Comparison of ENCODE assay signal across 22 mouse cellular contexts in the genomic region with DNA sequence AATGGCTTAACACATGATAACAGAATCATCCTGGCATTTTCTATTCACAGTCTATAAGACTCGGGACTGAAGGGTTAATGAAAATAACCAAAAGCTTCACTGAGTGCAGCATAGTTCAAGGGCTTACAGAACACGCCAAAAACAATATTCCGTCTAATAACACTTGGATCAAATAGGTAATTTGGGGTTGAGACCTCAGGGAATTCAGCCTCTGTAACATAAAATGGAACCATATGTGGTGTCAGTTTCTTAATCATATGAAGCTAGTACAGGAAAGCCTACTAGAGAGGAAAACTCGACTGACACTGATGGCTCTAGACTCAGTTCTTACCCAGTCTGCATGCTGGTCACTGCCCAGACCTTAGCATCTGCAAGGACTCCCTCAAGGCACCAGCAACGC.
DNase-seq lines count a peak whose midpoint lies in the region; ATAC-seq and TF ChIP-seq lines count a peak whose summit lies in the region.
"Had no signal": no experiment of that assay in that cellular context is flagged by ENCODE, and none has a peak within 500 bp of the region (broad histone marks: within the 10 kb centered on the region; RNA-seq: fewer than 3 reads in every experiment).

No protein-coding gene starts in this region.

- 30% methylated on average over 5 of the region's 5 CpGs for WGBS in embryonic facial prominence, embryonic 15.5 days
- 25% methylated on average over 5 of the region's 5 CpGs for WGBS in limb, embryonic 14.5 days
- WGBS in midbrain, embryonic 11.5 days, result 68% methylated on average over 5 of the region's 5 CpGs
- WGBS in heart, embryonic 10.5 days, result 83% methylated on average over 5 of the region's 5 CpGs
- 63% methylated on average over 5 of the region's 5 CpGs for WGBS in midbrain, embryonic 16.5 days

- peaks cover 35% of the 10 kb centered on the region for H3K4me1 ChIP-seq in embryonic facial prominence, embryonic 15.5 days
- peaks cover 49% of the 10 kb centered on the region for H3K4me1 ChIP-seq in limb, embryonic 14.5 days (ENCODE audit: control insufficient read depth, insufficient read depth, low read length)
- H3K4me1 ChIP-seq in midbrain, embryonic 11.5 days (ENCODE audit: control insufficient read depth, insufficient read depth, low read length), result no peaks in the 10 kb centered on the region
- H3K4me1 ChIP-seq in heart, embryonic 10.5 days, result no peaks in the 10 kb centered on the region
- no peaks in the 10 kb centered on the region for H3K4me1 ChIP-seq in midbrain, embryonic 16.5 days (ENCODE audit: control insufficient read depth, insufficient read depth, low read length)
- H3K4me1 ChIP-seq: hindbrain, embryonic 15.5 days; intestine, embryonic 15.5 days; stomach, embryonic 15.5 days had no signal

- H3K9ac ChIP-seq in embryonic facial prominence, embryonic 15.5 days, result no peak overlapping the region
- H3K9ac ChIP-seq in limb, embryonic 14.5 days (ENCODE audit: low read depth, low read length, severe bottlenecking), result no peak overlapping the region
- no peak overlapping the region for H3K9ac ChIP-seq in midbrain, embryonic 11.5 days (ENCODE audit: low read length)
- no peak overlapping the region for H3K9ac ChIP-seq in midbrain, embryonic 16.5 days (ENCODE audit: low read depth, low read length)
- H3K9ac ChIP-seq: hindbrain, embryonic 15.5 days; intestine, embryonic 15.5 days; kidney, embryonic 15.5 days; midbrain, embryonic 12.5 days; stomach, embryonic 15.5 days had no signal

- DNase-seq in NIH3T3 (ENCODE audit: low read depth), result peak; percentile 64
- peak; percentile 55 for DNase-seq in embryo, embryonic 10.5 days (ENCODE audit: low spot score)
- DNase-seq in limb, embryonic 14.5 days (ENCODE audit: low spot score), result peak; percentile 91
- DNase-seq in midbrain, embryonic 11.5 days (ENCODE audit: low spot score, missing footprints), result no peak
- no peak for DNase-seq in heart, embryonic 10.5 days (ENCODE audit: low spot score)
- DNase-seq: adrenal gland, postnatal 14 days; cerebellum, adult 11 months; cerebellum, postnatal 10 days; heart, postnatal 14 days; liver; thymus, adult 2 months had no signal

- H3K27me3 ChIP-seq in embryonic facial prominence, embryonic 15.5 days, result no peaks in the 10 kb centered on the region
- no peaks in the 10 kb centered on the region for H3K27me3 ChIP-seq in limb, embryonic 14.5 days (ENCODE audit: control insufficient read depth, insufficient read depth, low read length)
- no peaks in the 10 kb centered on the region for H3K27me3 ChIP-seq in midbrain, embryonic 11.5 days (ENCODE audit: control insufficient read depth, insufficient read depth, low read length)
- no peaks in the 10 kb centered on the region for H3K27me3 ChIP-seq in heart, embryonic 10.5 days (ENCODE audit: insufficient read depth, poor library complexity, severe bottlenecking)
- H3K27me3 ChIP-seq in midbrain, embryonic 16.5 days (ENCODE audit: control insufficient read depth, insufficient read depth, low read depth, low read length), result no peaks in the 10 kb centered on the region
- H3K27me3 ChIP-seq: hindbrain, embryonic 15.5 days; intestine, embryonic 15.5 days; kidney, embryonic 15.5 days; midbrain, embryonic 12.5 days; stomach, embryonic 15.5 days had no signal

- H3K4me3 ChIP-seq in embryonic facial prominence, embryonic 15.5 days (replicated peaks), result no peak overlapping the region
- no peak overlapping the region for H3K4me3 ChIP-seq in limb, embryonic 14.5 days (replicated peaks; ENCODE audit: low read length)
- no peak overlapping the region for H3K4me3 ChIP-seq in midbrain, embryonic 11.5 days (ENCODE audit: low read depth, low read length)
- no peak overlapping the region for H3K4me3 ChIP-seq in heart, embryonic 10.5 days
- H3K4me3 ChIP-seq in midbrain, embryonic 16.5 days (ENCODE audit: low read depth, low read length), result no peak overlapping the region
- H3K4me3 ChIP-seq: hindbrain, embryonic 15.5 days; intestine, embryonic 15.5 days; kidney, embryonic 15.5 days; midbrain, embryonic 12.5 days; stomach, embryonic 15.5 days had no signal

- H3K4me2 ChIP-seq in embryonic facial prominence, embryonic 15.5 days (replicated peaks), result no peak overlapping the region
- H3K4me2 ChIP-seq in limb, embryonic 14.5 days (replicated peaks; ENCODE audit: low read depth, low read length, severe bottlenecking), result peak overlapping the region; percentile 28; the same call in 1 of the 2 replicates
- H3K4me2 ChIP-seq in midbrain, embryonic 11.5 days, result no peak overlapping the region
- H3K4me2 ChIP-seq in midbrain, embryonic 16.5 days (ENCODE audit: low read length), result no peak overlapping the region
- H3K4me2 ChIP-seq: heart, embryonic 11.5 days; hindbrain, embryonic 15.5 days; intestine, embryonic 15.5 days; kidney, embryonic 15.5 days; midbrain, embryonic 12.5 days; stomach, embryonic 15.5 days had no signal

- H3K9me3 ChIP-seq in embryonic facial prominence, embryonic 15.5 days (replicated peaks), result no peaks in the 10 kb centered on the region
- no peaks in the 10 kb centered on the region for H3K9me3 ChIP-seq in limb, embryonic 14.5 days (ENCODE audit: control insufficient read depth, low read length)
- no peaks in the 10 kb centered on the region for H3K9me3 ChIP-seq in midbrain, embryonic 11.5 days (ENCODE audit: control insufficient read depth, low read length)
- H3K9me3 ChIP-seq in heart, embryonic 10.5 days, result no peaks in the 10 kb centered on the region
- no peaks in the 10 kb centered on the region for H3K9me3 ChIP-seq in midbrain, embryonic 16.5 days (replicated peaks; ENCODE audit: control insufficient read depth, low read length, poor library complexity, severe bottlenecking)
- H3K9me3 ChIP-seq: hindbrain, embryonic 15.5 days; intestine, embryonic 15.5 days; kidney, embryonic 15.5 days; midbrain, embryonic 12.5 days; stomach, embryonic 15.5 days had no signal

- no peaks in the 10 kb centered on the region for H3K36me3 ChIP-seq in embryonic facial prominence, embryonic 15.5 days
- H3K36me3 ChIP-seq in limb, embryonic 14.5 days (ENCODE audit: control insufficient read depth, insufficient read depth, low read length), result 0 out of 2 replicates have a peak, but pooled peaks cover 3% of the 10 kb centered on the region
- no peaks in the 10 kb centered on the region for H3K36me3 ChIP-seq in midbrain, embryonic 11.5 days (ENCODE audit: control insufficient read depth, insufficient read depth, low read length)
- no peaks in the 10 kb centered on the region for H3K36me3 ChIP-seq in heart, embryonic 10.5 days
- no peaks in the 10 kb centered on the region for H3K36me3 ChIP-seq in midbrain, embryonic 16.5 days (ENCODE audit: control insufficient read depth, insufficient read depth, low read length)
- H3K36me3 ChIP-seq: hindbrain, embryonic 15.5 days; intestine, embryonic 15.5 days; kidney, embryonic 15.5 days; midbrain, embryonic 12.5 days; stomach, embryonic 15.5 days had no signal

- TF ChIP-seq POLR2A in limb, embryonic 14.5 days (IDR thresholded peaks at IDR 0.05; ENCODE audit: borderline replicate concordance, extremely low read depth, insufficient read depth, insufficient read length), result no peak

- H3K27ac ChIP-seq in embryonic facial prominence, embryonic 15.5 days (replicated peaks), result peak overlapping the region; percentile 65
- peak overlapping the region; percentile 1 for H3K27ac ChIP-seq in limb, embryonic 14.5 days (replicated peaks; ENCODE audit: low read depth, low read length)
- H3K27ac ChIP-seq in midbrain, embryonic 11.5 days (ENCODE audit: low read depth, low read length), result no peak overlapping the region
- H3K27ac ChIP-seq in heart, embryonic 10.5 days, result no peak overlapping the region
- no peak overlapping the region for H3K27ac ChIP-seq in midbrain, embryonic 16.5 days (ENCODE audit: low read length)
- H3K27ac ChIP-seq: hindbrain, embryonic 15.5 days; intestine, embryonic 15.5 days; kidney, embryonic 15.5 days; midbrain, embryonic 12.5 days; stomach, embryonic 15.5 days had no signal

- peak; percentile 48; the same call in 1 of the 2 replicates for ATAC-seq in embryonic facial prominence, embryonic 15.5 days (ENCODE audit: insufficient number of reproducible peaks, low FRiP score, low TSS enrichment, low read depth)
- peak; percentile 76 for ATAC-seq in limb, embryonic 14.5 days (ENCODE audit: low FRiP score, low read depth)
- no peak for ATAC-seq in midbrain, embryonic 11.5 days (ENCODE audit: low FRiP score)
- no peak for ATAC-seq in midbrain, embryonic 16.5 days
- ATAC-seq: CD4-positive, CD25-positive, alpha-beta regulatory T cell, adult 4 months; forebrain, embryonic 14.5 days; intestine, embryonic 15.5 days; lung, postnatal 0 days had no signal

Comparison
In these comparisons a context has a peak if more than half of its experiments do, and no peak if none do; other contexts are left out.
1. DNase-seq: peak in NIH3T3 (single experiment), embryo, embryonic 10.5 days (single experiment) and limb, embryonic 14.5 days (single experiment); none in midbrain, embryonic 11.5 days (single experiment) and heart, embryonic 10.5 days (single experiment).
2. ATAC-seq: peak in embryonic facial prominence, embryonic 15.5 days (single experiment) and limb, embryonic 14.5 days (single experiment); none in midbrain, embryonic 11.5 days (single experiment) and midbrain, embryonic 16.5 days (single experiment).
3. H3K27ac ChIP-seq: peak in embryonic facial prominence, embryonic 15.5 days (single experiment) and limb, embryonic 14.5 days (single experiment); none in midbrain, embryonic 11.5 days (single experiment), heart, embryonic 10.5 days (single experiment) and midbrain, embryonic 16.5 days (single experiment).